In genomic region chr10:108466539-108466938, GRCm38 (mm10) we compare ENCODE assay signal across 13 mouse cellular contexts.
DNase-seq lines count a peak whose midpoint lies in the region; ATAC-seq lines count a peak whose summit lies in the region.
"Had no signal": no experiment of that assay in that cellular context is flagged by ENCODE, and none has a peak within 500 bp of the region (broad histone marks: within the 10 kb centered on the region; RNA-seq: fewer than 3 reads in every experiment).

No protein-coding gene starts in this region.

- intact Hi-C loops in heart, postnatal 36 days (cut with DNase I) = no loop called here

- no peak for ATAC-seq in midbrain, embryonic 11.5 days (ENCODE audit: low FRiP score)
- ATAC-seq in midbrain, embryonic 14.5 days (ENCODE audit: low FRiP score, low TSS enrichment) = no peak
- no peak for ATAC-seq in heart, embryonic 11.5 days (replicated peaks; ENCODE audit: insufficient number of reproducible peaks, low FRiP score, low TSS enrichment)
- no peak for ATAC-seq in stomach, embryonic 14.5 days (ENCODE audit: insufficient number of reproducible peaks, insufficient read depth, low FRiP score, low read depth)
- ATAC-seq: midbrain, embryonic 16.5 days had no signal

- peak; percentile 45 for DNase-seq in midbrain, embryonic 11.5 days (ENCODE audit: low spot score, missing footprints)
- no peak for DNase-seq in midbrain, embryonic 14.5 days
- DNase-seq in heart, postnatal 36 days = peak; percentile 28 to 42
- DNase-seq in adrenal gland, adult 18-20 months (ENCODE audit: low spot score in 2 of 2) = no peak
- no peak for DNase-seq in right cerebral cortex, adult 2 months (ENCODE audit: low spot score in 2 of 2)
- DNase-seq: cerebellum, adult 8-10 months; kidney, adult 11 months had no signal

- no peak overlapping the region for H3K27ac ChIP-seq in midbrain, embryonic 11.5 days (ENCODE audit: low read depth, low read length)
- no peak overlapping the region for H3K27ac ChIP-seq in midbrain, embryonic 14.5 days (replicated peaks; ENCODE audit: low read depth, low read length)
- no peak overlapping the region for H3K27ac ChIP-seq in heart, embryonic 11.5 days (ENCODE audit: low read depth, low read length)
- H3K27ac ChIP-seq in stomach, embryonic 14.5 days (ENCODE audit: low read length) = 0 out of 2 replicates have a peak overlapping the region, but pooled peaks have one; percentile 33
- H3K27ac ChIP-seq: hindbrain, embryonic 15.5 days; limb, embryonic 13.5 days; neural tube, embryonic 12.5 days had no signal

- no peak overlapping the region for H3K9ac ChIP-seq in midbrain, embryonic 11.5 days (ENCODE audit: low read length)
- no peak overlapping the region for H3K9ac ChIP-seq in midbrain, embryonic 14.5 days (replicated peaks; ENCODE audit: low read length)
- H3K9ac ChIP-seq in heart, embryonic 11.5 days (ENCODE audit: low read depth, low read length) = no peak overlapping the region
- no peak overlapping the region for H3K9ac ChIP-seq in stomach, embryonic 14.5 days (replicated peaks; ENCODE audit: low read depth, low read length)
- H3K9ac ChIP-seq: hindbrain, embryonic 15.5 days; limb, embryonic 13.5 days; neural tube, embryonic 12.5 days had no signal

- no peaks in the 10 kb centered on the region for H3K36me3 ChIP-seq in midbrain, embryonic 11.5 days (ENCODE audit: control insufficient read depth, insufficient read depth, low read length)
- no peaks in the 10 kb centered on the region for H3K36me3 ChIP-seq in midbrain, embryonic 14.5 days (ENCODE audit: control insufficient read depth, insufficient read depth, low read length)
- H3K36me3 ChIP-seq in heart, embryonic 11.5 days (ENCODE audit: control insufficient read depth, insufficient read depth, low read length) = no peaks in the 10 kb centered on the region
- no peaks in the 10 kb centered on the region for H3K36me3 ChIP-seq in stomach, embryonic 14.5 days (ENCODE audit: control insufficient read depth, insufficient read depth, low read length)
- H3K36me3 ChIP-seq: hindbrain, embryonic 15.5 days; limb, embryonic 13.5 days; neural tube, embryonic 12.5 days had no signal

- no peak overlapping the region for H3K4me2 ChIP-seq in midbrain, embryonic 11.5 days
- H3K4me2 ChIP-seq in midbrain, embryonic 14.5 days (ENCODE audit: low read length) = no peak overlapping the region
- H3K4me2 ChIP-seq in heart, embryonic 11.5 days = 0 out of 2 replicates have a peak overlapping the region, but pooled peaks have one; percentile 11
- H3K4me2 ChIP-seq in stomach, embryonic 14.5 days (replicated peaks; ENCODE audit: low read depth, low read length) = no peak overlapping the region
- H3K4me2 ChIP-seq: hindbrain, embryonic 15.5 days; limb, embryonic 13.5 days; neural tube, embryonic 12.5 days had no signal

- no peak overlapping the region for H3K4me3 ChIP-seq in midbrain, embryonic 11.5 days (ENCODE audit: low read depth, low read length)
- H3K4me3 ChIP-seq in midbrain, embryonic 14.5 days (replicated peaks; ENCODE audit: low read depth, low read length) = no peak overlapping the region
- H3K4me3 ChIP-seq in heart, embryonic 11.5 days (ENCODE audit: low read depth, low read length) = no peak overlapping the region
- H3K4me3 ChIP-seq in stomach, embryonic 14.5 days (ENCODE audit: low read depth, low read length) = no peak overlapping the region
- H3K4me3 ChIP-seq: hindbrain, embryonic 15.5 days; limb, embryonic 13.5 days; neural tube, embryonic 12.5 days had no signal

- H3K27me3 ChIP-seq in midbrain, embryonic 11.5 days (ENCODE audit: control insufficient read depth, insufficient read depth, low read length) = no peaks in the 10 kb centered on the region
- H3K27me3 ChIP-seq in midbrain, embryonic 14.5 days (ENCODE audit: control insufficient read depth, insufficient read depth, low read length) = no peaks in the 10 kb centered on the region
- no peaks in the 10 kb centered on the region for H3K27me3 ChIP-seq in heart, embryonic 11.5 days (ENCODE audit: control insufficient read depth, insufficient read depth, low read length)
- no peaks in the 10 kb centered on the region for H3K27me3 ChIP-seq in stomach, embryonic 14.5 days (ENCODE audit: control insufficient read depth, insufficient read depth, low read length)
- H3K27me3 ChIP-seq: hindbrain, embryonic 15.5 days; limb, embryonic 13.5 days; neural tube, embryonic 12.5 days had no signal

- H3K4me1 ChIP-seq in midbrain, embryonic 11.5 days (ENCODE audit: control insufficient read depth, insufficient read depth, low read length) = no peaks in the 10 kb centered on the region
- no peaks in the 10 kb centered on the region for H3K4me1 ChIP-seq in midbrain, embryonic 14.5 days (ENCODE audit: control insufficient read depth, insufficient read depth, low read length)
- H3K4me1 ChIP-seq in heart, embryonic 11.5 days (ENCODE audit: control insufficient read depth, insufficient read depth, low read length) = 0 out of 2 replicates have a peak, but pooled peaks cover 3% of the 10 kb centered on the region
- peaks cover 3% of the 10 kb centered on the region; the same call in 1 of the 2 replicates for H3K4me1 ChIP-seq in stomach, embryonic 14.5 days (ENCODE audit: control insufficient read depth, insufficient read depth, low read length)
- H3K4me1 ChIP-seq: neural tube, embryonic 12.5 days had no signal

- H3K9me3 ChIP-seq in midbrain, embryonic 11.5 days (ENCODE audit: control insufficient read depth, low read length) = no peaks in the 10 kb centered on the region
- H3K9me3 ChIP-seq in midbrain, embryonic 14.5 days (ENCODE audit: control insufficient read depth, low read length) = peaks cover 3% of the 10 kb centered on the region; the same call in 1 of the 2 replicates
- H3K9me3 ChIP-seq in heart, embryonic 11.5 days (replicated peaks; ENCODE audit: control insufficient read depth, low read length) = no peaks in the 10 kb centered on the region
- no peaks in the 10 kb centered on the region for H3K9me3 ChIP-seq in stomach, embryonic 14.5 days (ENCODE audit: control insufficient read depth, low read depth, low read length)
- H3K9me3 ChIP-seq: hindbrain, embryonic 15.5 days; limb, embryonic 13.5 days; neural tube, embryonic 12.5 days had no signal

- WGBS in midbrain, embryonic 11.5 days = 62% methylated on average over 8 of the region's 8 CpGs
- 69% methylated on average over 8 of the region's 8 CpGs for WGBS in midbrain, embryonic 14.5 days
- WGBS in heart, embryonic 11.5 days (ENCODE audit: insufficient replicate concordance) = 32% methylated on average over 8 of the region's 8 CpGs
- 19% methylated on average over 8 of the region's 8 CpGs for WGBS in stomach, embryonic 14.5 days

Comparison
In these comparisons a context has a peak if more than half of its experiments do, and no peak if none do; other contexts are left out.
1. DNase-seq: peak in midbrain, embryonic 11.5 days (single experiment) and heart, postnatal 36 days (2 of 2); none in midbrain, embryonic 14.5 days (single experiment), adrenal gland, adult 18-20 months (0 of 2) and right cerebral cortex, adult 2 months (0 of 2).